Mouse (Mus musculus) midbrain, embryonic 13.5 days (tissue): ENCODE data around the gene Gp1ba. TPM values are rescaled to one million over a fixed set of nuclear protein-coding genes. Genes with fewer than 3 reads are reported as not detected.

ENCODE experiments used
- ATAC-seq: fragments of 200-750 bp; cut with Nextera tagmentation; 2 replicates; pipeline ENCODE4 v1.8.0; 2017; ENCODE audit warnings: mild to moderate bottlenecking, moderate TSS enrichment, moderate library complexity
- H3K27ac ChIP-seq: fragments of 300-500 bp; sonication (generic); 2 replicates; pipeline ENCODE4 v1.5.1; 2015; ENCODE audit warnings: inconsistent platforms, mild to moderate bottlenecking, moderate library complexity
- H3K27me3 ChIP-seq: fragments of 300-500 bp; sonication (generic); 2 replicates; pipeline ENCODE4 v1.6.1; 2015; ENCODE audit warnings: mild to moderate bottlenecking, inconsistent platforms
- H3K36me3 ChIP-seq: fragments of 300-500 bp; sonication (generic); 2 replicates; pipeline ENCODE4 v1.6.1; 2015; ENCODE audit warnings: mild to moderate bottlenecking, inconsistent platforms
- H3K4me1 ChIP-seq: fragments of 300-500 bp; sonication (generic); replicated peaks from 2 replicates; pipeline ENCODE4 v1.6.1; 2015; ENCODE audit warnings: inconsistent platforms
- H3K4me2 ChIP-seq: fragments of 300-500 bp; sonication (generic); replicated peaks from 2 replicates; pipeline ENCODE4 v1.6.1; 2015; ENCODE audit warnings: moderate library complexity, mild to moderate bottlenecking, inconsistent platforms
- H3K4me3 ChIP-seq: fragments of 300-500 bp; sonication (generic); replicated peaks from 2 replicates; pipeline ENCODE4 v1.5.1; 2015; ENCODE audit warnings: mild to moderate bottlenecking, inconsistent platforms
- H3K9ac ChIP-seq: fragments of 300-500 bp; sonication (generic); replicated peaks from 2 replicates; pipeline ENCODE4 v1.6.1; 2015; ENCODE audit warnings: mild to moderate bottlenecking, inconsistent platforms
- H3K9me3 ChIP-seq: fragments of 300-500 bp; sonication (generic); 2 replicates; pipeline ENCODE4 v1.6.1; 2016; ENCODE audit warnings: mild to moderate bottlenecking, inconsistent platforms
- WGBS: fragments of 180-500 bp; shearing (Covaris S2); methylation state at CpG from one replicate; pipeline ENCODE4 v1.1.7; 2015; 5-methylcytosine and 5-hydroxymethylcytosine counted together
- polyA plus RNA-seq: library from polyadenylated mRNA; unstranded; fragments of >200 nt; fragmentation: Nextera tagmentation; extraction: Ambion mirVana; gene quantifications from 2 replicates; pipeline ENCODE4 v1.2.1, GENCODE M21; 2015

Gene Gp1ba
- polyA plus RNA-seq, 1 experiment from 2014 or later, result 0.26 TPM

GRCm38 (mm10) chr11:70649185-70649734 lies 10.3 kb downstream of the Gp1ba start:
- Histone ChIP-seq H3K9ac (no peak overlapping the region), H3K9me3 (no peaks in the 10 kb centered on the region), H3K4me3 (peak overlapping the region; percentile 72; the same call in 1 of the 2 replicates), H3K4me2 (peak overlapping the region; percentile 98), H3K36me3 (peaks cover 52% of the 10 kb centered on the region), H3K27ac (no peak overlapping the region), H3K4me1 (peaks cover 61% of the 10 kb centered on the region), H3K27me3 (no peaks in the 10 kb centered on the region)
- WGBS, result 88% methylated on average over 8 of the region's 8 CpGs
- ATAC-seq, result no peak

- H3K9me3 ChIP-seq, result no peaks in the 10 kb centered on the region
- no peak overlapping the region for H3K9ac ChIP-seq
- H3K4me1 ChIP-seq, result peaks cover 59% of the 10 kb centered on the region
- WGBS, result 84% methylated on average over 12 of the region's 12 CpGs
- peaks cover 41% of the 10 kb centered on the region for H3K36me3 ChIP-seq
- no peak overlapping the region for H3K4me2 ChIP-seq
- H3K27ac ChIP-seq, result no peak overlapping the region
- H3K4me3 ChIP-seq, result no peak overlapping the region
- ATAC-seq, result no peak
- no peaks in the 10 kb centered on the region for H3K27me3 ChIP-seq
Observed at GRCm38 (mm10) chr11:70650322-70651175, 11.6 kb downstream of the Gp1ba start.

- Histone ChIP-seq H3K4me1 (peaks cover 59% of the 10 kb centered on the region), H3K27ac (no peak overlapping the region)
- no peak for ATAC-seq
Observed at GRCm38 (mm10) chr11:70651391-70651790, 12.5 kb downstream of the Gp1ba start.

DNA sequence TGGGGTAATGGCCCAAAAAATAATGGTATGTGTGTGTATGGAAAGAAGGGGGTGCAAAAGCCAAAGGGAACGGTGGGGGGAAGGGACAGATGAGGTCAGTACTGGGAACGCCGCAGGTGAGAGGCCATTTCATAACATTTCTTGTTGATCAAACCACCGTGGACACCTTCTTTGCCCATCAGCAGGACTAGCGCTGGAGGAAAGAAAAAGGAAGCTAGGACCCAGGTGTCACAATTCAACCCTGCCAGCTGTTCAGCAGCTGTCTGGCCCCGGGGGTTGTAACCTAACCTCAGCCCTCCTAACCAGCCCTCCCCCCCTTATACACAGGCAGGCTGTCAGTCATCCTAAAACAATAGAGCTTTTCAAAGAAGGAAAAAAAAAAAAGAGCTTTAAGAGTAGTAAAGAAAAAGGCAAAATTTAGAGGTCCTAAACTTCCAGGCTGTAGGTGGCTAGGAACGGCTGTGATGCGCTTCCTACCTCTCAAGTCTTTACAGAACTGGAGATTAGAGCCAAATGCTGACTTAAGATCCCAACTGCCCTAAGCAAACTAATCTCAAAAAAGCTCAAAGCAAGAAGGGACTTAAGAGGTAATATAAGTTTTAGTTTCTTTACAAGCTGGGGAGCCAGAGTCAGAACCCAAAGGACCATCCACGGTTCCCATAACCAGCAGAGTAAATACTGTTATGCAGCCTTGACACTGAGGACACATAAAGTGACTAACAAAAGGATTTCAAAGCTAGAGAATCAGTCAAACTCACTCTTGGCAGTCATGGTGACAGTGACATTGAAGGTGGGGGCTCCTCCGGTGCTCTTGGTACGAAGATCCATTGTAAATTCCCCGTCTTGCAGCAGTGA lies 13.3 kb downstream of the Gp1ba start:
- WGBS, result 77% methylated on average over 12 of the region's 12 CpGs
- Histone ChIP-seq H3K36me3 (peaks cover 41% of the 10 kb centered on the region), H3K27ac (no peak overlapping the region), H3K27me3 (no peaks in the 10 kb centered on the region), H3K9ac (peak overlapping the region; percentile 90), H3K4me2 (peak overlapping the region; percentile 75), H3K9me3 (no peaks in the 10 kb centered on the region), H3K4me3 (peak overlapping the region; percentile 73), H3K4me1 (peaks cover 64% of the 10 kb centered on the region)
- no peak for ATAC-seq

More at GRCm38 (mm10) chr11:70651391-70651790, 12.5 kb downstream of the Gp1ba start:
- WGBS, result 86% methylated on average over 2 of the region's 2 CpGs
- H3K36me3 ChIP-seq, result peaks cover 41% of the 10 kb centered on the region
- no peak overlapping the region for H3K4me2 ChIP-seq
- no peak overlapping the region for H3K4me3 ChIP-seq
- H3K9me3 ChIP-seq, result no peaks in the 10 kb centered on the region
- H3K9ac ChIP-seq, result no peak overlapping the region
- no peaks in the 10 kb centered on the region for H3K27me3 ChIP-seq

DNA sequence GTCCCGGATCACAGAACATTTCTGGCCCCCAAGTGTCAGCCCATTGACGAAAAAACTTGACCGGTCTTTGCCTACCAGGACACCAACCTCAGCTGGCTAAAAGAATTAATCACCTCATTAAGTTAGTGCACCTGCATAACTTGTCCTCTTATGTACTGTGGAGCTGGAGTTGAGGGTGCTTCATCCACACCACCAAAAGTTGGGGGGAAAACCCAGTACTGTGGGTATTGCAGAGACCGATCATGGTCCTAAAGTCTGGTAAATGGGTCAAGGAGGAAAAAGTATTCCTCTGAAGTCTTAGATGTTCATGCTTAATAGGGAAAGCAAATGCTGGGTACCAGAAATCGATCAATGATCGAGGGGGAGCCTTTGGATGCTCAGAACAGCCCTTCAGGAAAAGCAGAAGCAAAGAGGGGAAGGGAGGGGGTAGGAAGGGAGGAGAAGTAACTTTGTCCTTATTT lies 14.0 kb downstream of the Gp1ba start:
- peak overlapping the region; percentile 90 for H3K9ac ChIP-seq
- peak overlapping the region; percentile 97 for H3K27ac ChIP-seq
- peaks cover 61% of the 10 kb centered on the region for H3K4me1 ChIP-seq
- 64% methylated on average over 6 of the region's 6 CpGs for WGBS
- H3K4me2 ChIP-seq, result peak overlapping the region; percentile 75
- H3K9me3 ChIP-seq, result no peaks in the 10 kb centered on the region
- H3K27me3 ChIP-seq, result 0 out of 2 replicates have a peak, but pooled peaks cover 3% of the 10 kb centered on the region
- no peak for ATAC-seq
- H3K36me3 ChIP-seq, result peaks cover 41% of the 10 kb centered on the region
- peak overlapping the region; percentile 73 for H3K4me3 ChIP-seq

- Histone ChIP-seq H3K36me3 (peaks cover 41% of the 10 kb centered on the region), H3K4me2 (peak overlapping the region; percentile 75), H3K9ac (peak overlapping the region; percentile 90), H3K4me3 (peak overlapping the region; percentile 73), H3K9me3 (no peaks in the 10 kb centered on the region), H3K27me3 (0 out of 2 replicates have a peak, but pooled peaks cover 3% of the 10 kb centered on the region), H3K4me1 (peaks cover 54% of the 10 kb centered on the region), H3K27ac (peak overlapping the region; percentile 97)
- peak; percentile 65 for ATAC-seq
- under 1% methylated on average over 62 of the region's 63 CpGs for WGBS
Observed at GRCm38 (mm10) chr11:70653345-70654197, 14.6 kb downstream of the Gp1ba start.

GRCm38 (mm10) chr11:70654198-70654922 lies 15.4 kb downstream of the Gp1ba start, which contains the start of gene Pfn1:
Gene Pfn1 (minus strand): TSS chr11:70654644.
- peak within 1 kb of the TSS; percentile 97 for H3K27ac ChIP-seq
- WGBS, result under 1% methylated on average over 58 of the region's 61 CpGs
- peak within 1 kb of the TSS; percentile 90 for H3K9ac ChIP-seq
- H3K36me3 ChIP-seq, result peaks cover 34% of the 10 kb centered on the region
- H3K4me3 ChIP-seq, result peak within 1 kb of the TSS; percentile 73
- 0 out of 2 replicates have a peak, but pooled peaks cover 3% of the 10 kb centered on the region for H3K27me3 ChIP-seq
- no peaks in the 10 kb centered on the region for H3K9me3 ChIP-seq
- peaks cover 46% of the 10 kb centered on the region for H3K4me1 ChIP-seq
- H3K4me2 ChIP-seq, result peak within 1 kb of the TSS; percentile 75
- peak; percentile 55 for ATAC-seq

- peak; percentile 53 for ATAC-seq
- Histone ChIP-seq H3K4me1 (peaks cover 43% of the 10 kb centered on the region), H3K27me3 (0 out of 2 replicates have a peak, but pooled peaks cover 3% of the 10 kb centered on the region), H3K27ac (peak overlapping the region; percentile 97), H3K9me3 (no peaks in the 10 kb centered on the region), H3K4me2 (peak overlapping the region; percentile 75), H3K4me3 (peak overlapping the region; percentile 73), H3K9ac (peak overlapping the region; percentile 90), H3K36me3 (peaks cover 27% of the 10 kb centered on the region)
- 0% methylated on average over 48 of the region's 48 CpGs for WGBS
Observed at GRCm38 (mm10) chr11:70654923-70655570, 16.1 kb downstream of the Gp1ba start.

DNA sequence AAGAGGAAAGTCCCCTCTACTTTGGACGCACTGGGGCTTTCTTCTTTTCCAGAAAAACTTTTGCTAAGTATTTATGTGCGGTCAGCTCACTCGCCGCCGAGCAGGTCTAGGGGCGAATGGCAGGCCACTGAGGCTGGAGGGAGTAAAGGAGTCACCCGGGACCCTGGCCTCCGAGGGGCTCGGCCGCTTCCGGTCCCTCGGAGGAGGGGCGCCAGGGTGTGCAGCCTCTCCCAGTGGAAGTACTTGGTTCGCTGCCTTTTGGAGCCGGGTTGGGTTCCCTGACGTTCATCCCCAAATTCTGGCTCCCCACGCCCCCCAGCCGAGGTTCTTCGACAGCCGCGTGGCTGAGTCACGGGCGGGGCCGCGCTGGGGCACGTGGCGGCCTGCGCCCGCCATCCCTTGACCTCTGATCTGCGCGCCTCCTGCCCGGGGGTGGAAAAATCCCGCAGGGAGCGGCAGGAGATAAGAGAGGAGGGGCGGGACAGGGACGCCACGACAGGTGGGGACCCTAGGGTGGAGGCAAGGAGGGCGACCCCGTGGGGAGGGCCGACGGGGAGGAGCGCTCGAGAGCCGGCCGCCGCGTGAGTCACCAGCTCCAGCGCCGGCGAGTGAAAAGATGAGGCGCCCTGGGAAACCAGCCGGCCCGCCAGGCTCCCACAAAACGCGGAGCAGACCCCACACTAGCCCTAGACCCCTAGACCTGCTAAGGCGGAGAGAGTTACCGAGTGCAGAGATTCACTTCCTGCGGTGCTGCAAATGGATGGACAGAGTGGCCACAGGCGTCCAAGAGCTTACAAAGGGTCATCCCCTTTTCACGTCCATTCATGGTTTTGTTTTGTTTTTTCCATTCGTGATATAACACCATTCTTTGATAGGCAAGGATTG lies 16.9 kb downstream of the Gp1ba start:
- 0 out of 2 replicates have a peak, but pooled peaks cover 3% of the 10 kb centered on the region for H3K27me3 ChIP-seq
- H3K36me3 ChIP-seq, result peaks cover 25% of the 10 kb centered on the region
- peak overlapping the region; percentile 97 for H3K27ac ChIP-seq
- H3K4me3 ChIP-seq, result peak overlapping the region; percentile 73
- H3K4me1 ChIP-seq, result peaks cover 43% of the 10 kb centered on the region
- peak overlapping the region; percentile 75 for H3K4me2 ChIP-seq
- H3K9ac ChIP-seq, result peak overlapping the region; percentile 90
- peak; percentile 35; the same call in 1 of the 2 replicates for ATAC-seq
- WGBS, result under 1% methylated on average over 61 of the region's 61 CpGs
- H3K9me3 ChIP-seq, result no peaks in the 10 kb centered on the region
